Mouse (Mus musculus): ENCODE data around the gene Fmo6. TPM values are rescaled to one million over a fixed set of nuclear protein-coding genes. Genes with fewer than 3 reads are reported as not detected.

The Fmo6 gene
- total RNA-seq (2021), result not detected

DNA sequence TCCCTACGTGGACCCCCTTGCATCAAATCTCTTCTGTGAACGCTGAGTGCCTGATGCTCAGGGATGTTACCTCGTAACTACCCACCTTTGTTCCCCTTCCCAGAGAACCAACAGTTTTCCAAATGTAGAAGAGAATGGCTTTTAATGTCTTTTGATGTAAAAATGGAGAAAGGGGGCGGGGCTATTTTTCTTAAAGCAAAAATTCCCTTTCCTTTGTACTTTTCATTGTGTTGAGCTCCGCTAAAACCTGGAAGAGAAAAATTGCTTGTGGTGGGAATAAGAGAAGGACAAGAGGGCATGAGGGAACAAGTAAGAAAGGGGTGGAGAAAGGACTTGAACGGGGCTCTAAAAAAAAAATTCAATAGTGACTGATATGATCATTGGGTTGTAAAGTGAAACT lies at the start of gene Fmo6:
Gene Fmo6 (minus strand): TSS at position 101 of the 400 bp plus-strand sequence.
- DNase-seq (ENCODE audit: extremely low spot score in 1 of 2, low spot score in 2 of 2), result no peak
- intact Hi-C loops (cut with DNase I), result no loop called here

DNA sequence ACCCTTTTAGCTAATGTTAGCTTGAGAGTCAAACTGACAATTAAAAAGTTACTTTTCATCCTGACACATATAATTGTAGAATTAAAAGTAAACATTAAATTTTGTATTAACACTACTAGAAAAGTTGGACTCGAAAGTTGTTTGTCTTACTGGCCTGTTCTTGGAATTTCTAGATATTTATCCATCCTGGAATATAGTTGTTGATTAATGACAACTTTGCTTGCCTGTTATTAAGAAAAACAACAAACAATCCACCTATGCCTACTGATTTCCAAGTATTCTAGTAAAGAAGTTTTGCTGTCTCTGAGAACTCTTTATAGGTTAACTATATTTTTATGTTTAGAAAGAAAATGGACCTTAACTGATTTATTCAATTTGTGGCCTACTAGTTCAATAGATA lies 49.5 kb upstream of the Fmo6 start:
- intact Hi-C loops (cut with DNase I), result no loop called here
- DNase-seq (ENCODE audit: extremely low spot score in 1 of 2, low spot score in 2 of 2), result no peak

DNA sequence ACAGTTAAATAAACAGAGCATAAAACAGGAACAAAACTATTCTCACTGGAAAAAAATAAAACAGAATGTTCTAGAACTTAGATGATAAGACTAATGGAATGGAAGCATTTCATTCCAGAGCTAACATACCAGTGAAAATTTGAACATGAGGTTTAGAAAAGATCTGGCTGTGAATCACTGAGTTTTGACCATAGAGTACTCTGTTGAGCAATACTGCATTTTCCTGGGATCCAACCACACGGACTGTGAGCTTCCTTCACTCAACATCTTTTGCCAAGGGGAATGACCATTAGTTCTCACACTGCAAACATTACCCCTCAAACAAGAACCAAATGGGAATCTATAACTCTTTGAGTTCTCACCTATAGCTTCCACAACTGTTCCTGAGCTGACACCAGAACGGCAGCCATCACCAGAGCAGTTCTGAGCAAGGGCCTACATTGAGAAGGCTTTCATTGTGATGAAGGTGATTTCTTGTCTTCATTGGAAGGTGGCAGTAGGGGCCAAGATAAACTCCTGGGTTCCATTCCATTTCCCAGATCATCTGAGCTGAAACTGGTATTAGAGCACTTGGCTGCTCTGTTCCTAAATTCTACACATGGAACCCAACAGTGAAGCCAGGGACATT lies 48.9 kb upstream of the Fmo6 start:
- intact Hi-C loops (cut with DNase I), result no loop called here
- DNase-seq (ENCODE audit: extremely low spot score in 1 of 2, low spot score in 2 of 2), result no peak

DNA sequence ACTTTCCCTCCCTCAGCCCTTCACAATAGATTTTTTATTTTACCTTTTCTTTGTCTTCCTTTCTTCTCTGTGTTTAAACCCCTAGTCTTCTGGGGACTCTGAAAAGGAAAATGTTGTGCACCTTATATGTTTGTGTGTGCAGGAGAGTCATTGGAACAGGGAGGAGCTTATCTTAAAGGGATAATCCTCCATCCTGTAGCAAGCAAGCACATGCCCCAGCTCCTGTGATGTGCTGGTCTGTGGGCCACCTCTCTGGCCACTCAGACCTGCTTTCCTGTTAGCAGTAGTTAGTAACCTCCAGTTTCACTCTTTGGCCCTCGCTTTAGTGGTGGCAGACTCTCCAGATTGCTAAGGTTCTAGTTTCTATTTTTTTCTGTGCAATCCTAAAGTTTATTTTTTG lies 47.1 kb upstream of the Fmo6 start, which contains the start of gene Fmo3:
Gene Fmo3 (minus strand): TSS at position 101 of the 400 bp plus-strand sequence.
- DNase-seq (ENCODE audit: extremely low spot score in 1 of 2, low spot score in 2 of 2), result no peak
- intact Hi-C loops (cut with DNase I), result no loop called here

DNA sequence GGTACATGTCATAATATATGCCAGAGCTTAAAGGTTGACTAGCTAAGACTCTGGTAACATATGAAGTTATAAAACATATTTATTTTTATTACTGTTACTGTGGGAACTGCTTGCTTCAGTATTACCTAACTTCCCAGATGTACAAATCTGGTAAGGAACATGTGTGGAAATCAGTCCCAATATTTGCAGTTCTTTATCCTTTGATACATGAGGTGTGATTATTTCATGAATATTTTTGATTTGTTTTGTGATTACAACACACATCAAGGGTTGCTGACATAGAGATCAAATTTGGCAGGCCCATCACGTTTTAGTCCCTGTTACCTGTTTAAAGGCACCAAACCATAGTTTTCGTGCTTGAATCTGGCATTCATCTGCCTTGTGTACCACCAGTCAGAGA lies 26.2 kb upstream of the Fmo6 start:
- no peak for DNase-seq (ENCODE audit: extremely low spot score in 1 of 2, low spot score in 2 of 2)

DNA sequence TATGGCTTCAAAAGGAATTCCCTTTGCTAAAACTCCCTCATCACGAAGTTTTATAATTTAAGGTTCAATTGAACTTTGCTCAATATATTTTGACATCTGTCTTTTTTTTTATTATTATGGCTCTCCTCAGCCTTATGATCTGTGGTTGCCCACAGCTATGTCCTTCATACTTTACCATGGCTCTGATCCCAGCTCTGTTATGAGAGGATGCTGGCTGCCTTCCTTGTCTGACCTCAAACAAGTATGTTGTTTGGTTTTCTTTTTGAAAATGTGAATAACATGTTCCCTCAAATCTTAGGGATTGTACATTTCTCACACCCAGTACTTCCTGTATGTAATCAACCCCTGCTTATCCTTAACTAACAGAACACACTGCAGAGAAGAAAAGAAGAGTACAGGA lies 20.1 kb upstream of the Fmo6 start:
- intact Hi-C loops (cut with DNase I), result no loop called here
- DNase-seq (ENCODE audit: extremely low spot score in 1 of 2, low spot score in 2 of 2), result no peak

More for the DNA sequence above, 26.2 kb upstream of the Fmo6 start:
- intact Hi-C loops (cut with DNase I), result no loop called here

DNA sequence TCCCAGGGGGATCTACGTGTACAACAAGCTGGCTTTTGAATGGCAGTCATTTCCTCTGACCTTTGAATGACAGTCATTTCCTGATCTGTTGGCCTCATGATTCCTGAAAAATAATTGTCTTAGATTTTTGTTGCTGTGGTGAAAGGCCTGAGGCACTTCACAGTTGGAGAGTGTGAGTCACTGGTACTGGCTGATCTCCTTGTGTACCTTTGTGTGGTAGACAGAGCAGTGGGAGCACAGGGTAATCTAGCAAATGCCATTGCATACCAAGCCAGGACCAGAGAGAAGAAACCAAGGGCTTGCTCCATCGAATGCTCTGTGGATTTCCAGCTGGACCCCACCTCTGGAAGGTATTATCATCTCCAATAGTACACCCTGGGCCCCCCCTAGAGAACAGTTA lies 15.8 kb upstream of the Fmo6 start:
- intact Hi-C loops (cut with DNase I), result no loop called here
- no peak for DNase-seq (ENCODE audit: extremely low spot score in 1 of 2, low spot score in 2 of 2)

DNA sequence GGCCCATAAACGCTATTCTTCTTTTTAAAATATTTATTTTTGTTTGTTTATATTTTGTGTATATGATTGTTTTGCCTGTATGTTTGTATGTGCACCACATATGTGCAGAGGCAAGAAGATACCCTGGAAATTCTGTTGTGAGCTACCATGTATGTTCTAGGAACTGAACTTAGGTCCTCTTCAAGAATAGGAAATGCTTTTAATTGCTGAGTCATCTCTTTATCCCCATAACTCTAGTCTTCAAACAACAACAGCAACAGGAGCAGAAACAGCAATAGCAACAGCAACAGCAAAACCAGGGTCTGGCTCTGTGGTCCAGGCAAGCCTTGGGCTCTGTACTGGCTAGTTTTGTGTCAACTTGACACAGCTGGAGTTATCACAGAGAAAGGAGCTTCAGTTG lies 12.4 kb upstream of the Fmo6 start:
- intact Hi-C loops (cut with DNase I), result no loop called here

DNA sequence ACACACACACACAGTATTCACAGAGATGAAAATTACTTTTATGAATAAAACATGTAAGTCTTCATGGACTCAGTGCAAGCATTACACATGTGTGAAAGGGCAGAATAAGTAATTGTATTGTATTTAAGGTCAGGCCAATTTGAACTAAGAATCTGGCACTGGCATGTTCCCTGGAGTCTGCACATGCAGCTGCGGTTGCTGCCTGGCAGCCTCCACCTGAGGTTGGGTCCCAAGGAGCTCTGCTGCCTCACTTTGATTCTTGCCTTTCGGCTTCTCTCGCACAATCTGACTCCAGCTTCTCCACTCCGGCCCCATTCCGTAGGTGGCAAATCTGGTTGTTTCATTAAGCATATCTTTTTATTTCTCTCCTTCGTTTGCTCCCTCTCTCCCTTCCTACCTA lies 10.6 kb upstream of the Fmo6 start:
- no peak for DNase-seq (ENCODE audit: extremely low spot score in 1 of 2, low spot score in 2 of 2)
- intact Hi-C loops (cut with DNase I), result no loop called here

More for the DNA sequence above, 12.4 kb upstream of the Fmo6 start:
- DNase-seq (ENCODE audit: extremely low spot score in 1 of 2, low spot score in 2 of 2), result no peak

DNA sequence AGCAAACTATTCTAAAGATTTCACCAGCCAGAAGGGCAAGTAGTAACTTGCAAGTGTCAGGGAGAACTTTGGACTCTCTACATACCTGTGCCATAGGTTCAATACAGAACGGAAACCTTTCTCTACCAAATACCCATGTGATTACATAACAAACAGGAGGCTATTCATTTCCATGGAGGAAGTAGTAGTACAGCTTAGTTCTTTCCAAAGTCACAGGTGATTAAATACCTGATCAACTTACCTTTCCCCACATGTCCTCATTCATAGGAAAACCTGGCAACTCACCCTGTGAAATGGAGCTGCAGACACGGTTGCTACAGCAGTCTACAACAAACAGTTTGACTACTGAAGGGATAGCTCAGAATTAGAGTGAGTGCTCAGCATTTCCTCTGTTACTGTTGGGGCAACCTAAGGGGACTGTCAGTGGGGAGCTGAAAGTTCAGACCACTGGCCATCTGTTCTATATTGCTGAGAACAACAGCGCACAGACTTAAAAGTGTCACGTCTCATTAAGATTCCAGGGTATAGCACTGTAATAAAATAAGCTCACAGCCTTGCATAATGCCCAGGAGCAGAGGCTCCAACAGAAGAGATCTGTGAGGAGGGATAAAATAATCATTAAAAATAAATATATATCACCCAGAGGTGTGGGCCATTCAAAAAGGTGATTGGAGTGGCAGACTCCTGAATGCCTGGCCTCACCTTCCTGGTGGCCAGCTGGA lies 9.7 kb upstream of the Fmo6 start:
- DNase-seq (ENCODE audit: extremely low spot score in 1 of 2, low spot score in 2 of 2), result no peak
- intact Hi-C loops (cut with DNase I), result no loop called here

DNA sequence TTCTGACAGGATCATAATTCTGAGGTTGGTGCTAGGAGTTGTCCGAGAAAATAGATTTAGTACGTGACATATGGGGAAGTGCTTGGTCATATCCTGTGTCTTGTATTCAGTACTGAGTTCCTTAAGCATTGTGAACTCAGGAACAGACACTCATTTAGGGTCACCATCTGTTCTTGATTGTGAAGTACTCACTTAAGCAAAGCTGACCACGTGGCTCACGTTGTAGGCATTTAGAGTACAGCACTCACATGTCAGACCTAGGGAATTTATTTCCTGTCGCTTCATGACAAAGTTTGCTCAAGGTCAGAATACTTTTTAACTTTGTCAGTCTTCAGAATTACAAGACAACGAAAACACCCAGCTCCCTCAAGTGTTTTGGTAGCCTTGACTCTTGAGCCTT lies 6.4 kb upstream of the Fmo6 start:
- DNase-seq (ENCODE audit: extremely low spot score in 1 of 2, low spot score in 2 of 2), result no peak
- intact Hi-C loops (cut with DNase I), result no loop called here

DNA sequence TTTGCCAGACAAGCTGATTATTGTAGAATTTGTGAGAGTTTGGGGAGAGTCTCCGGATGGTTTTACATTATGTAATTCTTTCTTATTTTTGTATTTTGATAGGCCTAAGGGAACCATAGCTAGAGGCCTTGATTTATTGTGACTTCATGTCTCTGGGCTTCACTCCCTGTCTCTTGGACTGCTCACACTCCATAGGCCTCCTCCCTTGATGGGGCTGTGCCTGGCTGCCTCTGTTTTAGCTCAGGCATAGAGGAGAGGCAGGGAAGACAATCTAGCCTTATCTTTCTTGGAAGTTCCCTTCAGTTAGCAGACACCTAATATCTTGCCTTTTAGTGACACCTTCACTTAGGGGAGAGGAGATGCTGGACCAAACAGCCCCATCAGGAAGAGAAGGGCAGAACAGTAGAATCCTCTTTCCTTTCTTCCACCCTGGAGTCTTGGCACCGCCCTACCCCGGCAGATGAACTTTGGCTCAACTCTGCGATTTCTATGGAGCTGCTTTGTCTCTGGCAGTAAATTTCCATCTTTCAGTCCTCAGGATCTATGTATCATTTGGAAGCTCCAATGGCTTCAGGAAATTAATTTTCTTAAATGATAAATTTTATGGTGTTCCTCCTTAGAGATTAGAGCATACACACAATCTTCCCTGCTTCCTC lies 1.5 kb upstream of the Fmo6 start:
- no peak for DNase-seq (ENCODE audit: extremely low spot score in 1 of 2, low spot score in 2 of 2)
- intact Hi-C loops (cut with DNase I), result no loop called here

DNA sequence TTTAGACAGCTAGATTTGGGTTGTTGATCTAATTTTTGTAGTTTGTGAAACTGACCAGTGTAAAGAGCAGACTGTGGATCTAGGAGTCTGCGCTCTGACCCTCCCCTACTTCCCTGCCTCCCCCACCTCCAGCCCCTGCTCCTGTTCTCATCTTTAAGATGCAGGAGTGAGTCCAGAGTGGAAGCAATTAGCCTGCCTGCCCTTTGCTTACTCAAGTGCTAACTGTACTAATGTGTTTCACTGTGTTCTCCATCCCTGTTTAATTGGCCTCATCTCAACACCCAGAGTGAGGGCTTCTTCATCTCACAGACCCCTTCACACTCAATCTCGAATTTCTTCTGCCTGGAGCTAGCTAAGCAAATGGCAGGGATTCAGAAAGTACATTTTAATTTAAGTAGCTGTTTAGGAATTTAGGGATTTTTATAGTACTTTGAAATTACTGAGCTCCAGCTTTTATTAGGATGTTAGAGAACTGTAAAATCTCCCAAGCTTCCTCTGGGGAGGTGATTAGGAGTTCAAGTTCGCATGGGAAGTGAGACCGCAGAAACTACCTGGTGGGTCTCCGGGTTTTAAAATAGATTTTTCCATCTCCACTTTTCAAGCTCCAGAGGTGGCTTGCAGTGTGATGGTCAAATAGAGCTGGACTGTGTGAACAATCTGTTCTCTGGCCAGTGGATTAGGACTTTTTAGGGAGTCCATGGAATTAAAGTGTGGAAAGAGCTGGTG lies 818 bp upstream of the Fmo6 start:
- intact Hi-C loops (cut with DNase I), result no loop called here
- DNase-seq (ENCODE audit: extremely low spot score in 1 of 2, low spot score in 2 of 2), result peak in 1 of 2 experiments; percentile 3

DNA sequence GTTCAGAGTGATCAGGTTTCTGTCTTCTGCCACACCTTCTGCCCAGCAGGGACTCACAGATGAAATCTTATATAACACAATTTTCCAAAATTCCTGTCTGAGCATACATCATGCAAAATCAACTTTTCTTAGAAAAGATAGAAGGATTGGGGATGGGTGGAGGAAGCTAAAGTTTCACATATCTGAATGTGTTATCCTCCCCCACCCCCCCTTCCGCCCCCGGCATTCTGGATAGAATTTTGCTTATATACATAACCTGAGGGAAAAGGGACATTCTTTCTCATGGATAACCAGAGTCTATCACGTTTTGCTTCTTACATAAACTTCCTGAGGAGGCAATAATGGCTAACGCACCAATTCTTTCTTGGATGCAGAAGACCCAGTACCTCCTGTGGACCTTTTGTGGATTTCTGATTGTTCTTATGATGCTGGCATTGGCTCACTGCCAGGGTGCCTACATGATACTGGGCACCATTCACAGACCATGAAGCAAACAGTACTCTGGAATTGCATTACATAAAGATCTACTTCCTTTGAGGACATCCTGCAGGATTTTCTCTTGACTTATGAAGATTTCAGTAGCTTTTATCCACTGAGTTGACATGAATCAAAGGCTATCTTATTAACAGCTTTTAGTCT lies 2.8 kb downstream of the Fmo6 start:
- no peak for DNase-seq (ENCODE audit: extremely low spot score in 1 of 2, low spot score in 2 of 2)
- intact Hi-C loops (cut with DNase I), result no loop called here

DNA sequence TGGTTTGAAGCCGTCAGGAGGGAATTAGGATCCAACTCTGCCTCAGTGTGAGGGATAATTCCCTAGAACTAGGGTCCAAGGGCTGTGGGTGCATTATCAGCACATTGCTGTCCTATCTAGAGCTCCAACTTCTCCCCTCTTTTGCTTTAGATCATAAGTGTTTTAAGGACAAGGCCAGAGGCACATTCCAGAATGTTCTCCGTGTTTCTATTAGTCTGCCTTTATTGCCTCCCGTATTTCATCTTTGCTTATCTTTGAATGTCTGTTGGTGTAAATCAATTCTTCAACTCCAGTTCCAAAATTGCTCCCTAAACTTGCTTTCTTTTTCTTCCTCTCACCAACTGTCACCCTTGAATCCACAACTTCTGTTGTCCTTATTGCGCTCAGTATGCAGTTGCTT lies 4.9 kb downstream of the Fmo6 start:
- DNase-seq (ENCODE audit: extremely low spot score in 1 of 2, low spot score in 2 of 2), result no peak
- intact Hi-C loops (cut with DNase I), result no loop called here

DNA sequence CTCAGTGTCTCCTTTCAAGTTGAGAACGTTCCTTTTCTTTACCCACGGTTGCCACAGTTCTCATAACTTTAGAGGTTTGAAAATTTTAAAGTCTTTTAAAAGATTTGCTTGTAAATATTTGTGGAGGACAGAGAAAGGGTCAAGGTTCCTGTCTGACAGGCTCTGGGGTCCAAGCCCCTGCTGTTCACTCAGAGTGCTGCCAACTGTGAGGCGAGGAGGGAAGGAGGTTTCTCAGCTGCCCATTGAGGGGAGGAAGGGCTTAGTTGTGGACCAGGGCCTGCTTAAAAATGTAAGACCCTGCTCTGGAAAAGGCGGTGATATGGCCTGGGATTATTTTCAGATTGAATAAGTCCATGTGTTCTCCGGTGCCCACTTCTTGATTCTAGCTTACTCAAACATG lies 5.4 kb downstream of the Fmo6 start:
- intact Hi-C loops (cut with DNase I), result no loop called here
- peak in 1 of 2 experiments; percentile 34 for DNase-seq (ENCODE audit: extremely low spot score in 1 of 2, low spot score in 2 of 2)

DNA sequence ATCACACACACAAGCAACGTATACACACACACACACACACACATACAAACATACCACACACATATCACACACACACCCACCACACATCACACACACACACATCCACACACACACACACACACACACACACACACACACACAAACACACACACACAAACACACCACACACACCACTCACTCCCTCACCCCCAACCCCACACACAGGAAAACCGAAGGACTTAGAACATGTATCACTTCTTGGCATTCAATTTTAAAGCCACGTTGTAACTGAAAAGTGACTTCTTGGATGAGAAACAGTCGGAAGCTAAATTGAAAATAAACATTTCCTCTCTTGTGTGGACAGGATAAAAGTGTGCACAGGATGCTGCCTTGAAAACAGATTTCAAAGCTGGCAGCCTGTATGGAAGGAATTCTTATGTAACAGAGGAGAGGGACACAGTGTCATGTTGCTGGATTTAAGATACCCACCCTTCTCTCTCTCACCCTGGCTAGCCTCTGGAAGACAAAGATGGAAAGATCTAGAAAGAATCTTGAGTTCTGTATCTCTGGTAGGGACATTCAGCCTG lies 5.9 kb downstream of the Fmo6 start:
- DNase-seq (ENCODE audit: extremely low spot score in 1 of 2, low spot score in 2 of 2), result no peak
- intact Hi-C loops (cut with DNase I), result no loop called here

DNA sequence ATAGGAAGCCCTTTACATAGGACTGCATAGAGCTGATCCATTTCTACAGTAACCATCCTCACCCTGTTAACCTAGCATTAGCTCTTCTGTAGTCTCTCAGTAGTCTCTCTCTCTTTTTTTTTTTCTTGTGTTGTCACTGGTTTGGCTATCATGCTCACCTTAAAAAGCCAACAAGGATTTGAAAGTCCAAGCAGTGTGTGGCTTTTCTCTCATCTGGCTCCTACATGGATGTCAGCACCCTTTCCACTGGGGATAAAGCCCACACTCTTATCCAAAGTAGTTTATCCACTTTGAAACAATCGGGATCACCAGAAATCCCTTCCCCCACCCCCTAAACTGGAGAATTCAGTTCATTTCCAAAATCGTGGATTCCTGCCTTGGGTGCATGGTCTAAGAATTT lies 6.7 kb downstream of the Fmo6 start:
- intact Hi-C loops (cut with DNase I), result no loop called here
- DNase-seq (ENCODE audit: extremely low spot score in 1 of 2, low spot score in 2 of 2), result no peak

DNA sequence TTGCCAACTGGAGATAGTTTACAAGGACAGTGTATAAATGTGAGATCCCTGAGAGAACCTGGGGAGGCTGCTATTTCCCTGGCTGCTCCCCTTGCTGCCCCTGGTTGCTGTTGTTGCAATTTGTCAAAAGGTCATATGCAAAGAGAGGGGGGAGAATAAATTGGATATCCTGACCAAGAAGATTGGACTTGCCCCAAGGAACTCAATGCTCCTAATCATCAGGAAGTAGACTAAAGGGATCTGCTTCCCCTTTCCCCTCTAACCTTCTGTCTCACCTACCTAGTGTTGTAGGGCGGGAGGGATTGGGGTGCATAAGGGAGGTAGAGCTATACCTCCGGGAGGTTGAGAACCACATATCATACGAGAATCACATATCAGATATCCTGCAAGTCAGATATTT lies 8.2 kb downstream of the Fmo6 start:
- DNase-seq (ENCODE audit: extremely low spot score in 1 of 2, low spot score in 2 of 2), result no peak
- intact Hi-C loops (cut with DNase I), result no loop called here
